In genomic region chr1:156671921-156672320, GRCm38 (mm10) we compare ENCODE assay signal across 11 mouse cellular contexts.
"Had no signal": no experiment of that assay in that cellular context is flagged by ENCODE, and none has a peak within 500 bp of the region (broad histone marks: within the 10 kb centered on the region; RNA-seq: fewer than 3 reads in every experiment).

No protein-coding gene starts in this region.

- ATAC-seq: midbrain, embryonic 16.5 days had no signal

- H3K27me3 ChIP-seq: stomach, embryonic 15.5 days had no signal

- H3K36me3 ChIP-seq: midbrain, embryonic 10.5 days; midbrain, embryonic 12.5 days; neural tube, embryonic 12.5 days; stomach, embryonic 15.5 days had no signal

- H3K9me3 ChIP-seq: midbrain, embryonic 10.5 days; midbrain, embryonic 12.5 days; neural tube, embryonic 12.5 days; stomach, embryonic 15.5 days had no signal

- H3K4me3 ChIP-seq: midbrain, embryonic 12.5 days; neural tube, embryonic 12.5 days; stomach, embryonic 15.5 days had no signal

- H3K27ac ChIP-seq: midbrain, embryonic 10.5 days; midbrain, embryonic 12.5 days; neural tube, embryonic 12.5 days; stomach, embryonic 15.5 days; stomach, postnatal 0 days had no signal

- H3K9ac ChIP-seq: lung, embryonic 14.5 days; midbrain, embryonic 12.5 days; neural tube, embryonic 12.5 days; stomach, embryonic 15.5 days had no signal

- DNase-seq: lung, embryonic 14.5 days; midbrain, embryonic 14.5 days; right cerebral cortex, postnatal 14 days; thymus, adult 18-20 months; thymus, postnatal 14 days had no signal

- H3K4me2 ChIP-seq: midbrain, embryonic 12.5 days had no signal
